Mouse (Mus musculus) CH12.LX (cell line): ENCODE results near the gene Dhdds. TPM values are rescaled to one million over a fixed set of nuclear protein-coding genes. Genes with fewer than 3 reads are reported as not detected.

ENCODE experiments used
- DNase-seq: peaks from one replicate; pipeline ENCODE4 v3.0.0-alpha.2; 2013; ENCODE audit errors: extremely low read depth
- H3K27ac ChIP-seq: 2 replicates; pipeline ENCODE4 v1.5.1; 2012; ENCODE audit warnings: low read depth, mild to moderate bottlenecking, control low read depth, moderate library complexity; ENCODE audit not compliant: insufficient read depth
- H3K27me3 ChIP-seq: replicated peaks from 2 replicates; pipeline ENCODE3; 2012; ENCODE audit warnings: inconsistent platforms
- H3K36me3 ChIP-seq, 2 experiments: replicated peaks in 1 of 2; 2 replicates each; pipeline versions ENCODE3 to v1.6.1; 2012; ENCODE audit warnings: inconsistent platforms in 1 of 2, low read length in 1 of 2, mild to moderate bottlenecking in 1 of 2, mixed read lengths in 1 of 2, moderate library complexity in 1 of 2; ENCODE audit not compliant: control insufficient read depth in 1 of 2, insufficient read depth in 1 of 2
- H3K4me1 ChIP-seq, 2 experiments: 2 replicates each; pipeline ENCODE4 v1.6.1; 2012; ENCODE audit warnings: inconsistent platforms in 1 of 2, moderate library complexity in 1 of 2; ENCODE audit not compliant: insufficient read depth in 2 of 2, control insufficient read depth in 1 of 2
- H3K4me2 ChIP-seq: 2 replicates; pipeline ENCODE4 v1.6.1; 2012; ENCODE audit warnings: low read depth, mild to moderate bottlenecking, control low read depth; ENCODE audit not compliant: poor library complexity, insufficient read depth, severe bottlenecking
- H3K4me3 ChIP-seq, 3 experiments: fragments of 150-350 bp in 1 of 3; sonication (generic) in 1 of 3; replicated peaks in 1 of 3; 2 replicates each; pipeline versions ENCODE3 to v1.5.1; 2011 to 2012; ENCODE audit warnings: low read depth in 2 of 3, low read length in 2 of 3, mild to moderate bottlenecking in 2 of 3, moderate library complexity in 2 of 3, control low read depth in 1 of 3, improper control_type of control experiment in 1 of 3, inconsistent platforms in 1 of 3, mixed read lengths in 1 of 3; ENCODE audit not compliant: poor library complexity in 1 of 3
- H3K79me2 ChIP-seq: replicated peaks from 2 replicates; pipeline ENCODE4 v1.6.1; 2012; ENCODE audit warnings: mild to moderate bottlenecking, moderate library complexity; ENCODE audit not compliant: control insufficient read depth, poor library complexity, insufficient read depth, severe bottlenecking; ENCODE audit errors: extremely low read depth
- H3K9ac ChIP-seq: 2 replicates; pipeline ENCODE4 v1.6.1; 2012; ENCODE audit warnings: low read depth, mild to moderate bottlenecking, control low read depth, moderate library complexity; ENCODE audit not compliant: insufficient read depth
- H3K9me3 ChIP-seq: replicated peaks from 2 replicates; pipeline ENCODE3; 2012; ENCODE audit warnings: low read length, inconsistent platforms, mixed read lengths
- BHLHE40 ChIP-seq: IDR thresholded peaks from 2 replicates; pipeline ENCODE4 v1.6.1; 2011; ENCODE audit warnings: mild to moderate bottlenecking, low read depth, low read length, improper control_type of control experiment
- CHD2 ChIP-seq: IDR thresholded peaks from 2 replicates; pipeline ENCODE4 v1.6.1; 2011; ENCODE audit warnings: low read length, improper control_type of control experiment
- CTCF ChIP-seq, 2 experiments: IDR thresholded peaks in 1 of 2; conservative IDR thresholded peaks in 1 of 2; 2 replicates each; pipeline ENCODE4 v1.5.1; 2011 to 2012; ENCODE audit warnings: low read depth in 2 of 2, low read length in 2 of 2, improper control_type of control experiment in 1 of 2, inconsistent platforms in 1 of 2, mild to moderate bottlenecking in 1 of 2, moderate library complexity in 1 of 2
- E2F4 ChIP-seq: IDR thresholded peaks from 2 replicates; pipeline ENCODE4 v1.6.1; 2011; ENCODE audit warnings: low read depth, low read length, improper control_type of control experiment; ENCODE audit not compliant: insufficient replicate concordance
- ELF1 ChIP-seq: IDR thresholded peaks from 2 replicates; pipeline ENCODE4 v1.6.1; 2014; ENCODE audit warnings: low read depth, mild to moderate bottlenecking, inconsistent platforms, low read length, improper control_type of control experiment
- EP300 ChIP-seq: IDR thresholded peaks from 2 replicates; pipeline ENCODE4 v1.6.1; 2011; ENCODE audit warnings: low read length, improper control_type of control experiment
- ETS1 ChIP-seq: conservative IDR thresholded peaks from 2 replicates; pipeline ENCODE4 v1.6.1; 2012; ENCODE audit warnings: low read depth, mild to moderate bottlenecking, inconsistent platforms, low read length, improper control_type of control experiment, moderate library complexity
- GABPA ChIP-seq: IDR thresholded peaks from 2 replicates; pipeline ENCODE4 v1.6.1; 2012; ENCODE audit warnings: low read depth, low read length, improper control_type of control experiment, inconsistent platforms; ENCODE audit not compliant: insufficient replicate concordance
- HCFC1 ChIP-seq: IDR thresholded peaks from 2 replicates; pipeline ENCODE4 v1.6.1; 2012; ENCODE audit warnings: low read depth, mild to moderate bottlenecking, inconsistent platforms, low read length, improper control_type of control experiment
- IRF4 ChIP-seq: IDR thresholded peaks from 2 replicates; pipeline ENCODE4 v1.6.1; 2014; ENCODE audit warnings: low read depth, mild to moderate bottlenecking, inconsistent platforms, low read length, improper control_type of control experiment
- JUND ChIP-seq: conservative IDR thresholded peaks from 2 replicates; pipeline ENCODE4 v1.6.1; 2011; ENCODE audit warnings: low read depth, low read length, improper control_type of control experiment
- KAT2A ChIP-seq: IDR thresholded peaks from 2 replicates; pipeline ENCODE4 v1.6.1; 2012; ENCODE audit warnings: low read length, improper control_type of control experiment, inconsistent platforms; ENCODE audit not compliant: insufficient replicate concordance
- MAZ ChIP-seq: IDR thresholded peaks from 2 replicates; pipeline ENCODE4 v1.6.1; 2012; ENCODE audit warnings: low read depth, mild to moderate bottlenecking, inconsistent platforms, low read length, improper control_type of control experiment, moderate library complexity
- MEF2A ChIP-seq: IDR thresholded peaks from 2 replicates; pipeline ENCODE4 v1.6.1; 2014; ENCODE audit warnings: low read depth, mild to moderate bottlenecking, inconsistent platforms, low read length, improper control_type of control experiment, borderline replicate concordance
- MXI1 ChIP-seq: IDR thresholded peaks from 2 replicates; pipeline ENCODE4 v1.6.1; 2011; ENCODE audit warnings: mild to moderate bottlenecking, low read depth, low read length, improper control_type of control experiment
- NELFE ChIP-seq: IDR thresholded peaks from 2 replicates; pipeline ENCODE4 v1.6.1; 2011; ENCODE audit warnings: low read depth, low read length, improper control_type of control experiment
- PAX5 ChIP-seq: IDR thresholded peaks from 2 replicates; pipeline ENCODE4 v1.6.1; 2012; ENCODE audit warnings: low read length, inconsistent platforms, mixed read lengths
- RAD21 ChIP-seq: IDR thresholded peaks from 2 replicates; pipeline ENCODE4 v1.6.1; 2011; ENCODE audit warnings: low read depth, mild to moderate bottlenecking, low read length, improper control_type of control experiment, moderate library complexity
- RCOR1 ChIP-seq: conservative IDR thresholded peaks from 2 replicates; pipeline ENCODE4 v1.6.1; 2012; ENCODE audit warnings: low read depth, mild to moderate bottlenecking, inconsistent platforms, low read length, improper control_type of control experiment
- SMC3 ChIP-seq: IDR thresholded peaks from 2 replicates; pipeline ENCODE4 v1.6.1; 2011; ENCODE audit warnings: low read depth, low read length, improper control_type of control experiment
- TBP ChIP-seq: conservative IDR thresholded peaks from 2 replicates; pipeline ENCODE4 v1.6.1; 2011; ENCODE audit warnings: low read depth, low read length, improper control_type of control experiment
- UBTF ChIP-seq: IDR thresholded peaks from 2 replicates; pipeline ENCODE4 v1.6.1; 2012; ENCODE audit warnings: low read depth, mild to moderate bottlenecking, inconsistent platforms, low read length, improper control_type of control experiment, moderate library complexity
- ZC3H11A ChIP-seq: IDR thresholded peaks from 2 replicates; pipeline ENCODE4 v1.6.1; 2012; ENCODE audit warnings: low read depth, mild to moderate bottlenecking, inconsistent platforms, low read length, improper control_type of control experiment
- ZKSCAN1 ChIP-seq: IDR thresholded peaks from 2 replicates; pipeline ENCODE4 v1.6.1; 2012; ENCODE audit warnings: low read depth, inconsistent platforms, low read length, improper control_type of control experiment, borderline replicate concordance
- dilution Hi-C: fragments of 300-500 bp; cut with MboI; formaldehyde crosslinking; loops from 2 replicates; pipeline ENCODE4 v1.14.3; 2020; ENCODE audit warnings: low sequenced_read_pairs; ENCODE audit not compliant: extremely low pct_unique_long_range_greater_than_20kb, extremely low pct_ligation_motif_present
- in situ Hi-C: fragments of 300-500 bp; cut with MboI; formaldehyde crosslinking; loops from 3 replicates; pipeline ENCODE4 v1.14.3; 2019; ENCODE audit warnings: low sequenced_read_pairs, low pct_ligation_motif_present, low pct_unique_long_range_greater_than_20kb, mixed read lengths
- polyA plus RNA-seq: library from polyadenylated mRNA; unstranded; fragments of >175 nt; gene quantifications from 2 replicates; pipeline ENCODE4 v1.2.1, GENCODE M21; 2012; ENCODE audit warnings: low read depth; ENCODE audit not compliant: insufficient read length
- total RNA-seq, 2 experiments: library from RNA; depleted of rRNA; stranded (reverse); fragments of 300-350 nt in 1 of 2; fragments of >200 nt in 1 of 2; gene quantifications; 2 replicates each; pipeline ENCODE4 v1.2.3; 2012 to 2014

Gene Dhdds
- total and polyA plus RNA-seq, 3 experiments = 12.9 to 33.1 (median 29.4) TPM

DNA sequence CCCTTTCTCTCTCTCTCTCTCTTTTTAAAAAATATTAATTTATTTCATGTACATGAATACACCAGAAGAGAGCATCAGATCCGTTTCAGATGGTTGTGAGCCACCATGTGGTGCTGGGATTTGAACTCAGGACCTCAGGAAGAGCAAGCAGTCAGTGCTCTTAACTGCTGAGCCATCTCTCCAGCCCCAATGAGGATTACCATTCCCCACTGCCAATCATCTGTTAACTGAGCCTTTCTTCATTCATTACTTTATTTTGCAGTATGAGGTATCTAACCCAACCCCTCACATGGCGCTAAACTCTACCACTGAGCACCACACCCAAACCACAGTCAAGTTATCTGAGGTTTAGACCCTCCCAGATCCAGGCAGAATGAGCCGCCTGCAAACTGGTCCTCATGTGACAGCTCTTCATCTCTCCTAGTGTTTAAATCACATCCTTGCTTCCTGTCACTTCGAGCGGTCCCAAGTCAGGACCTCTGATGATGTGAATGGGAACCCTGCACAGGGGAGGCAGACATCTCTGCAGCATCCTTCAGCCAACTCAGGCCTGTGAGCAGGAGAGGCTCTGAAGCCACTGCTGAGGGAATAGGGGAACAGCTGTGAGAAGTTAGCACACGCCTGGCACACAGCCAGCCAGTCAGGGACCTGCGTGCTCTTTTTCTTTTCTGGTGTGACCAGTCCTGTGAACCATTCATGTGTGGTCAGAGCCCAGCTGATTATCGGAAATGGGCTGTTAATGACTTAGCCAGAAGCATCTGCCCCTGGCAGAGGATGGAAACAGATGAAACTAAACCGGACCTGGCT, 40.8 kb upstream of the Dhdds start:
- dilution Hi-C loops = no loop called here

GRCm38 (mm10) chr4:134035953-134036352, 35.2 kb upstream of the Dhdds start:
- Histone ChIP-seq H3K36me3 (no peaks in the 10 kb centered on the region), H3K27ac (no peak overlapping the region), H3K4me1 (no peaks in the 10 kb centered on the region), H3K4me3 (no peak overlapping the region), H3K4me2 (no peak overlapping the region), H3K79me2 (no peaks in the 10 kb centered on the region), H3K27me3 (peaks cover 13% of the 10 kb centered on the region), H3K9ac (no peak overlapping the region), H3K9me3 (peaks cover 2% of the 10 kb centered on the region)
- in situ Hi-C loops (loop anchor here (5.0 kb wide), 2 partner anchors 41 to 86 kb away; no protein-coding TSS in a partner anchor), dilution Hi-C loops (no loop called here)
- TF ChIP-seq BHLHE40 (no peak), ZKSCAN1 (no peak), CHD2 (no peak), JUND (no peak), SMC3 (peak; percentile 97), CTCF (conservative IDR thresholded peaks at IDR 0.05 in 1 of 2, IDR thresholded peaks at IDR 0.05 in 1 of 2; ENCODE audit: low read depth in 2 of 2, low read length in 2 of 2) (peak; percentile 83 to 97), TBP (no peak), GABPA (no peak), UBTF (no peak), MAZ (no peak), MEF2A (no peak), RCOR1 (no peak), EP300 (no peak), ZC3H11A (peak; percentile 86), ETS1 (no peak), PAX5 (no peak), NELFE (no peak), ELF1 (no peak), HCFC1 (no peak), MXI1 (no peak), RAD21 (peak; percentile 96), IRF4 (0 out of 2 replicates have a peak, but pooled peaks have one; percentile 15), KAT2A (no peak), E2F4 (no peak)
- peak; percentile 69 for DNase-seq

More for the DNA sequence above, 40.8 kb upstream of the Dhdds start:
- Histone ChIP-seq H3K36me3 (no peaks in the 10 kb centered on the region), H3K27ac (no peak overlapping the region), H3K4me2 (no peak overlapping the region), H3K9ac (no peak overlapping the region), H3K9me3 (peaks cover 10% of the 10 kb centered on the region), H3K79me2 (no peaks in the 10 kb centered on the region), H3K27me3 (no peaks in the 10 kb centered on the region), H3K4me1 (peaks cover 0 to 18% of the 10 kb centered on the region in 2 experiments; a peak in 2 of 4 replicates), H3K4me3 (no peak overlapping the region)
- DNase-seq = no peak
- TF ChIP-seq KAT2A (no peak), BHLHE40 (peak; percentile 38; the same call in 1 of the 2 replicates), ETS1 (peak; percentile 56)
- in situ Hi-C loops = no loop called here
